Mouse (Mus musculus): ENCODE measurements around the gene P2ry2.

DNA sequence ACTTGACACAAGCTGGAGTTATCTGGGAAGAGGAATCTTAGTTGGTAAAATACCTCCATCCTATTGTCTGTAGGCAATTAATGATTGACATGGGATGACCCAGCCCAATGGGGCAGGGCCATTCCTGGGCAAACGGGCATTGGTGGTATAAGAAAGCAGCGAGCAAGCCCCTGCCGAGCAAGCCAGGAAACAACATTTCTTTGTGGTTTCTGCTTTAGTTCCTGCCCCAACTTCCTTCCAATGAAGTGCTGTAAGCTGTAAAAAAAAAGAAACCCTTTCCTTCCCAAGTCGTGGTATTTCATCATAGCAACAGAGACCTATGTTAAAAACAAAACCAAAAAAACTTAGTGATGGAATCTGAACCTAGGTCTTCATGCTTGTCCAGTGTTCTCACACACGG is 47.8 kb upstream of the P2ry2 start:
- TF ChIP-seq MYOG (IDR thresholded peaks at IDR 0.05; ENCODE audit: control insufficient read depth, extremely low read depth, insufficient read length) (no peak), CTCF (IDR thresholded peaks at IDR 0.05; ENCODE audit: control insufficient read depth, insufficient read depth, insufficient read length) (no peak), MAX (IDR thresholded peaks at IDR 0.05) (no peak), USF1 (IDR thresholded peaks at IDR 0.05; ENCODE audit: low read depth) (no peak), MYOD1 (IDR thresholded peaks at IDR 0.05; ENCODE audit: control insufficient read depth, insufficient read length, low read depth) (no peak), CEBPB (IDR thresholded peaks at IDR 0.05; ENCODE audit: low read depth) (no peak)

All from C2C12 (cell line).